Mouse (Mus musculus) limb, embryonic 15.5 days (tissue): ENCODE results near the gene Gm20772. TPM values are rescaled to one million over a fixed set of nuclear protein-coding genes. Genes with fewer than 3 reads are reported as not detected.
"Not testable (repeated sequence)": the region's sequence is repeated elsewhere in the genome, so short reads cannot be mapped to it uniquely, and the experiment has no call there.

ENCODE experiments used
- ATAC-seq: fragments of 200-750 bp; cut with Nextera tagmentation; 2 replicates; pipeline ENCODE4 v1.8.0; 2017; ENCODE audit warnings: low read depth, moderate TSS enrichment; ENCODE audit not compliant: insufficient number of reproducible peaks, low FRiP score, low TSS enrichment
- H3K27ac ChIP-seq: fragments of 300-500 bp; sonication (generic); 2 replicates; pipeline ENCODE4 v1.5.1; 2015; ENCODE audit warnings: moderate library complexity, mild to moderate bottlenecking, inconsistent platforms
- H3K27me3 ChIP-seq: fragments of 300-500 bp; sonication (generic); 2 replicates; pipeline ENCODE4 v1.6.1; 2015; ENCODE audit warnings: inconsistent platforms
- H3K36me3 ChIP-seq: fragments of 300-500 bp; sonication (generic); 2 replicates; pipeline ENCODE4 v1.6.1; 2015; ENCODE audit warnings: inconsistent platforms
- H3K4me1 ChIP-seq: fragments of 300-500 bp; sonication (generic); 2 replicates; pipeline ENCODE4 v1.6.1; 2015; ENCODE audit warnings: inconsistent platforms
- H3K4me2 ChIP-seq: fragments of 300-500 bp; sonication (generic); 2 replicates; pipeline ENCODE4 v1.6.1; 2015; ENCODE audit warnings: mild to moderate bottlenecking, inconsistent platforms
- H3K4me3 ChIP-seq: fragments of 300-500 bp; sonication (generic); 2 replicates; pipeline ENCODE4 v1.5.1; 2015; ENCODE audit warnings: mild to moderate bottlenecking, inconsistent platforms
- H3K9ac ChIP-seq: fragments of 300-500 bp; sonication (generic); 2 replicates; pipeline ENCODE4 v1.6.1; 2015; ENCODE audit warnings: inconsistent platforms
- H3K9me3 ChIP-seq: fragments of 300-500 bp; sonication (generic); 2 replicates; pipeline ENCODE4 v1.6.1; 2016; ENCODE audit warnings: inconsistent platforms
- WGBS: fragments of 180-500 bp; shearing (Covaris S2); methylation state at CpG from one replicate; pipeline ENCODE4 v1.1.7; 2015; 5-methylcytosine and 5-hydroxymethylcytosine counted together
- polyA plus RNA-seq: library from polyadenylated mRNA; unstranded; fragments of >200 nt; fragmentation: Nextera tagmentation; extraction: Ambion mirVana; gene quantifications from 2 replicates; pipeline ENCODE4 v1.2.1, GENCODE M21; 2015

Gene Gm20772
- not detected in 2 replicates for polyA plus RNA-seq

DNA sequence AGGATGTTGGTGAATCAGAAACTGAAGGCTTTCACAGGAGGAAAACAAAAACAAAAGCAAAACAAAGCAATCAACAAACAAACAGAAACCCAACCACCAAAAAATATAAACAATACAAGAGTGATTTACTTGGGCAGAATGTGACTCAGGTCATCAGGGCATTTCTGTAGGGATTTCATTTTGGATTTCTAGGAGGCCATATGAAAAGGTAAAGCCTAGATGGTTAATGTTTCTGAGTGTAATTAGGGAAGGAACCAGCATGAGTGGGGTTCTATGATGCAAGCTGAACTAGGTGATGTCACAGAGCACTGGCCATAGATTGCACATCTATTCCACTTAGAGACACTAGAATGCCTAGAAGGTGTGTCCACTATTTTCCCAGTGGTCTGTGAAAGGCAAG, at the start of gene Gm20772, which contains the start of gene Gm20831:
Gm20772 (plus strand) TSS at position 301 of the 400 bp plus-strand sequence.
Gm20831 (plus strand) TSS at position 301 of the 400 bp plus-strand sequence.
- H3K27me3 ChIP-seq = not testable (repeated sequence)

DNA sequence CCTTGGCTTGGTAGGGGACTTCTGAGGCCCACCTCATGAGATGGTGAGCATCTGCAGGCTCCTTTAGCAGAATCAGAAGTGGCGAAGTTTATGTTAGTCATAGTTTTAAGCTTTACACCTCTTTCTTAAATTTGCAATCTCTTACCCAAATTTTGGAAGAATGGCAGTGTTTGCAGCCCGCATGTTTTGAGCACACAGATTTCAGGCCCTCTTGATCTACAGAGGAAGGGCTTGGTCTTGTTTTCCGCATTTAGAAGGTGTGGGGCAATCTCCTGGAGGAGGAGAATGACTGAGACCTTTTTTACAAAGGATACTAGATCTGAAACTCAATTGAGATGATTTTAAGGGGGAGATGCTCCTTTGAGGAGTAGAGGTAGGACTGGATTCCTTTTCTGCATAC, 28.4 kb upstream of the Gm20772 start, which contains the start of gene Gm21904:
Gm21904 (minus strand) TSS at position 101 of the 400 bp plus-strand sequence.
- not testable (repeated sequence) for H3K27me3 ChIP-seq, H3K9me3 ChIP-seq, H3K4me1 ChIP-seq, H3K36me3 ChIP-seq, H3K27ac ChIP-seq, ATAC-seq, H3K4me3 ChIP-seq, H3K4me2 ChIP-seq, H3K9ac ChIP-seq
- no CpG with 5 or more reads among the region's 3 CpGs for WGBS

More for the DNA sequence above, at the start of gene Gm20772, which contains the start of gene Gm20831:
- H3K27ac ChIP-seq, H3K4me3 ChIP-seq, H3K9me3 ChIP-seq, ATAC-seq, H3K36me3 ChIP-seq, H3K9ac ChIP-seq, H3K4me1 ChIP-seq, H3K4me2 ChIP-seq: not testable (repeated sequence)

Other genes with a start within 250 kb of the Gm20772 start
- gene Gm21904, start 28.5 kb upstream of the Gm20772 start, polyA plus RNA-seq = not detected in 2 replicates
- not detected in 2 replicates for gene Gm20831, start within 50 bp of the Gm20772 start, polyA plus RNA-seq
- not detected in 2 replicates for gene Srsy, start 62.6 kb downstream of the Gm20772 start, polyA plus RNA-seq
- gene Gm21764, start 187.1 kb downstream of the Gm20772 start, polyA plus RNA-seq = not detected in 2 replicates
- gene Ssty1, start 214.4 kb downstream of the Gm20772 start, polyA plus RNA-seq = not detected in 2 replicates